Mouse (Mus musculus): ENCODE data around the gene Togaram1. TPM values are rescaled to one million over a fixed set of nuclear protein-coding genes. Genes with fewer than 3 reads are reported as not detected.

The Togaram1 gene
- 36.6 to 52.1 TPM (median 47.3 TPM) in 3 replicates for total RNA-seq (2017)

GRCm38 (mm10) chr12:64965124-64966026 lies at the start of gene Togaram1, which contains the start of gene Klhl28:
TSS of gene Togaram1 (plus strand) at chr12:64965804.
TSS of gene Klhl28 (minus strand) at chr12:64965534.
- ATAC-seq (replicated peaks; ENCODE audit: insufficient number of reproducible peaks, low FRiP score, low TSS enrichment, poor library complexity, severe bottlenecking) = peak; percentile 98

DNA sequence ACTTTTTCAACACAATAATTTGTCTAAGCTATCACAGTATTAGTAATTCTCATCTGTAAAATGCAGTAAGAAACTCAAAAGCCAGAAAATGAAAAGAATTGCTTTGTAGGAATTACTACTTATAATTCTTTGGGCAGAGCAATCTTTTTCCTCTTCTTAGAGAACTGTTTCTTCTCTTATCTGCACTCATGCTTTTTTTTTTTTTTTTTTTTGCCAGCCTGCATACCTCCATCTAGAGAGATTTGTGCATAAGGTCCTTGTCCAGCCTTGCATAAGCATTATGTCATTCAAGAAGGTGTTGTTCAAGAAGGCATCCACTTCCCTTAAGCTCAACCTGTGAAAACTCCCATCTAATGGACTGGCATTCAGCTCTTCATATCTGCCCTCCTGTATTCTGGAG lies 48.9 kb upstream of the Togaram1 start:
- ATAC-seq (replicated peaks; ENCODE audit: insufficient number of reproducible peaks, low FRiP score, low TSS enrichment, poor library complexity, severe bottlenecking) = no peak

GRCm38 (mm10) chr12:64917578-64918471 lies 47.8 kb upstream of the Togaram1 start, which contains the start of gene Gm527:
TSS of gene Gm527 (plus strand) at chr12:64917906.
- ATAC-seq (replicated peaks; ENCODE audit: insufficient number of reproducible peaks, low FRiP score, low TSS enrichment, poor library complexity, severe bottlenecking) = peak; percentile 98

GRCm38 (mm10) chr12:64937493-64937892 lies 28.1 kb upstream of the Togaram1 start:
- ATAC-seq (replicated peaks; ENCODE audit: insufficient number of reproducible peaks, low FRiP score, low TSS enrichment, poor library complexity, severe bottlenecking) = no peak

GRCm38 (mm10) chr12:64964560-64964959 lies 1.0 kb upstream of the Togaram1 start:
- ATAC-seq (replicated peaks; ENCODE audit: insufficient number of reproducible peaks, low FRiP score, low TSS enrichment, poor library complexity, severe bottlenecking) = no peak

DNA sequence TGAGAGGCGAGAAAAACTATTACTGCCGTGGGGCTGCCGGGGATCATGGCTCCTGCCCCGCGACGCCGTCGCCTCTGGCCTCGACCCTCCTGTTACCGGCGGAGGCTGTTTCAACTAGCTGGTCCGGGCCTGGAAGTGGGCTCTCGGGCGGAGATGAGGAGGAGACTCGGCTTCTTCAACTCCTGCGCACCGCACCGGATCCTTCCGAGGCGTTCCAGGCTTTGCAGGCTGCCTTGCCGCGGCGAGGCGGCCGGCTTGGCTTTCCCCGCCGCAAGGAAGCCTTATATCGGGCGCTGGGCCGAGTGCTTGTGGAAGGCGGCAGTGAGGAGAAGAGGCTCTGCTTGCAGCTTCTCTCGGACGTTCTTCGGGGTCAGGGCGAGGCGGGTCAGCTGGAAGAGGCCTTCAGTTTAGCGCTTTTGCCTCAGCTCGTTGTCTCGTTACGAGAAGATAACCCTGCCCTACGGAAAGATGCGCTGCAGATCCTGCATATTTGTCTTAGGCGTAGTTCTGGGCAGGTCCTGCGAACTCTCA lies 562 bp downstream of the Togaram1 start:
- 0 out of 2 replicates have a peak, but pooled peaks have one; percentile 3 for ATAC-seq (replicated peaks; ENCODE audit: insufficient number of reproducible peaks, low FRiP score, low TSS enrichment, poor library complexity, severe bottlenecking)

- ATAC-seq (replicated peaks; ENCODE audit: insufficient number of reproducible peaks, low FRiP score, low TSS enrichment, poor library complexity, severe bottlenecking) = no peak
Observed at GRCm38 (mm10) chr12:64966652-64967435, 1.2 kb downstream of the Togaram1 start.

DNA sequence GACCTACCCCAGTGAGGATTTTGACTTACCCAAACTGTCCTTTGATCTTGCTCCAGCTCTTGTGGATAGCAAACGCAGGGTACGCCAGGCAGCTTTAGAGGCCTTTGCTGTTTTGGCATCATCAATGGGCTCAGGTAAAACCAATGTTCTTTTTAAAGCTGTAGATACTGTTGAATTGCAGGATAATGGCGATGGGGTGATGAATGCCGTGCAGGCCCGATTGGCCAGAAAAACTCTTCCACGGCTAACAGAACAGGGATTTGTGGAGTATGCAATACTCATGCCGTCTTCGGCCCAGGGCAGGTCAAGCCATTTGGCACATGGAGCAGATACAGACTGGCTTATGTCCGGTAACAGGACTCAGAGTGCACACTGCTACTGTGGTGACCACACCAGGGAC lies 1.9 kb downstream of the Togaram1 start:
- ATAC-seq (replicated peaks; ENCODE audit: insufficient number of reproducible peaks, low FRiP score, low TSS enrichment, poor library complexity, severe bottlenecking) = no peak

GRCm38 (mm10) chr12:64968067-64968466 lies 2.5 kb downstream of the Togaram1 start:
- ATAC-seq (replicated peaks; ENCODE audit: insufficient number of reproducible peaks, low FRiP score, low TSS enrichment, poor library complexity, severe bottlenecking) = no peak

GRCm38 (mm10) chr12:64971399-64971798 lies 5.8 kb downstream of the Togaram1 start:
- no peak for ATAC-seq (replicated peaks; ENCODE audit: insufficient number of reproducible peaks, low FRiP score, low TSS enrichment, poor library complexity, severe bottlenecking)

DNA sequence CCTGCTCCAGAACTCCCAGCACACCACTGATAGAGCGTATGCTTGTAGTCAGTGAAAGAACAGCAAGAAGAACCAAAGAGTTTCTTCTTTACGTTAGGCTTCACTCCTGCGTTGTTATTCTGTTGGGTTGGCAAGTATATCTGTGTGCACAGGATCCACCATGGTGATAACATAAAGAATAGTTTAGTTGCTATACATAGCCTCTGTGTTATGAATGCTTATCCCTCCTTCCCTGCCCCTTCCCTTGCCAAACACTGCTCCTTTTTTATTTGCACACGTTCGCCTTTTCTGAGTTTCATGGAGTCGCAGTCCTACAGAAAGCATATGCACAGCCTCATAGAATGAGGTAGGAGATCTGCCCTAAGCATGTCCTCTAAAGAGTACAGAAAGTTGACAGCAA lies 6.5 kb downstream of the Togaram1 start:
- ATAC-seq (replicated peaks; ENCODE audit: insufficient number of reproducible peaks, low FRiP score, low TSS enrichment, poor library complexity, severe bottlenecking) = no peak

GRCm38 (mm10) chr12:64975558-64975957 lies 10.0 kb downstream of the Togaram1 start:
- 0 out of 2 replicates have a peak, but pooled peaks have one; percentile 40 for ATAC-seq (replicated peaks; ENCODE audit: insufficient number of reproducible peaks, low FRiP score, low TSS enrichment, poor library complexity, severe bottlenecking)

- no peak for ATAC-seq (replicated peaks; ENCODE audit: insufficient number of reproducible peaks, low FRiP score, low TSS enrichment, poor library complexity, severe bottlenecking)
Observed at GRCm38 (mm10) chr12:64976191-64976590, 10.6 kb downstream of the Togaram1 start.

- ATAC-seq (replicated peaks; ENCODE audit: insufficient number of reproducible peaks, low FRiP score, low TSS enrichment, poor library complexity, severe bottlenecking) = no peak
Observed at GRCm38 (mm10) chr12:64977518-64977917, 11.9 kb downstream of the Togaram1 start.

GRCm38 (mm10) chr12:65007725-65008124 lies 42.1 kb downstream of the Togaram1 start:
- ATAC-seq (replicated peaks; ENCODE audit: insufficient number of reproducible peaks, low FRiP score, low TSS enrichment, poor library complexity, severe bottlenecking) = no peak

GRCm38 (mm10) chr12:65022842-65023241 lies 57.2 kb downstream of the Togaram1 start:
- no peak for ATAC-seq (replicated peaks; ENCODE audit: insufficient number of reproducible peaks, low FRiP score, low TSS enrichment, poor library complexity, severe bottlenecking)

- no peak for ATAC-seq (replicated peaks; ENCODE audit: insufficient number of reproducible peaks, low FRiP score, low TSS enrichment, poor library complexity, severe bottlenecking)
Observed at GRCm38 (mm10) chr12:65035839-65036189, 70.2 kb downstream of the Togaram1 start.

DNA sequence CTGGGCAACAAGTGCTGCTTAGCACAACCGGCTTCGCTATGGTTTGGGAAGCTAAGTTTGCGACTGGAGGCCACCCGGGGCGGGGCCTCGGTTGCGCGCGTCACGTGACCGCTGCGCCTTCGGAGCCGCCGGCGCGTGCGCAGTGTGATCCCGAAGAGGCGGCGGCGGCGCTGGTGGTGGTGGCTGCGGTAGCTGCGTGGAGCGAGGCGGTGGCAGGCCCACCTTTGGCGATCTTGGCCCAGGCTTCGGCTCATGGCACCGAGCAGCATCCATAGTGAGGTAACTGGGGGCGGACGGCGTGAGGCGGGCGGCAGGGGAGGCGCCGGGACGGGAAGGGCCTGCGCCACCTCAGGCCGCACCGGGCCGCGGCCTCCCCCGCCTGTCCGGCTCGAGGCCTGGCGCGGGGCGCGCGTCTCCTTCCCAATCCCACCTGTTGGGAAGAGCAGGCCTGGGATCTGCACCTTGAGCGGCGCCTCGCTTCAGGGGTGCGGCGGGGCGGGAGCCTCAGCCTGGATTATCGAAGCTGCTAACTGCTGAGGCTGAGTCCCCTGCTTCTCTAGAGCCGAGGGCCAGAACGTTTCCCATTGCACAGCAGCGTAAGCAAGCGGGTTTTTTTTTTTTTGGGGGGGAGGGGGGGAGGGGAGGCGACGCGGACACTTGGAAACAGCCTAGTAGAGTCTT lies 70.7 kb downstream of the Togaram1 start, which contains the start of gene Prpf39:
TSS of gene Prpf39 (plus strand) at position 144 of the 681 bp plus-strand sequence.
- ATAC-seq (replicated peaks; ENCODE audit: insufficient number of reproducible peaks, low FRiP score, low TSS enrichment, poor library complexity, severe bottlenecking) = peak; percentile 81

Measured in monocyte, adult 5-6 weeks (primary cell).